ENCODE assay signal across 17 mouse cellular contexts in genomic region chr4:126303877-126304276, GRCm38 (mm10). TPM values are rescaled to one million over a fixed set of nuclear protein-coding genes. Genes with fewer than 3 reads are reported as not detected.
A peak's percentile ranks its signal among the peaks of the same experiment; 100 is the strongest.
DNase-seq lines count a peak whose midpoint lies in the region; TF ChIP-seq lines count a peak whose summit lies in the region.
"Had no signal": no experiment of that assay in that cellular context is flagged by ENCODE, and none has a peak within 500 bp of the region (broad histone marks: within the 10 kb centered on the region; RNA-seq: fewer than 3 reads in every experiment).

No protein-coding gene starts in this region.

- peak; percentile 67 for TF ChIP-seq CTCF in layer of hippocampus, adult 2 months (conservative IDR thresholded peaks at IDR 0.05)

- no peak overlapping the region for H3K27ac ChIP-seq in layer of hippocampus, adult 2 months
- H3K27ac ChIP-seq: forebrain, embryonic 12.5 days; hindbrain, embryonic 12.5 days; limb, embryonic 12.5 days had no signal

- no peak overlapping the region for H3K4me3 ChIP-seq in layer of hippocampus, adult 2 months
- H3K4me3 ChIP-seq: forebrain, embryonic 12.5 days; hindbrain, embryonic 12.5 days; limb, embryonic 12.5 days had no signal

- peak; percentile 11 for DNase-seq in cerebellum, adult 11-12 months
- no peak for DNase-seq in cerebellum, adult 11 months
- DNase-seq in layer of hippocampus, adult 2 months (ENCODE audit: low spot score in 2 of 2), result no peak
- DNase-seq in layer of hippocampus, adult 11-12 months (ENCODE audit: low spot score), result no peak
- peak; percentile 33 for DNase-seq in A20 (ENCODE audit: low read depth, low spot score)
- peak; percentile 61 for DNase-seq in induced T-regulatory cell, adult 2 months (ENCODE audit: low read depth)
- DNase-seq in spleen, adult 18-20 months, result no peak
- DNase-seq in spleen, postnatal 10 days (ENCODE audit: low spot score in 2 of 2), result no peak
- DNase-seq: cerebellum, adult 18-20 months; heart, adult 11 months; kidney, adult 18-20 months; thymus, postnatal 25 days had no signal

RNA-seq across cellular contexts. Expression of gene Col8a2, which starts 17.3 kb away (rescaled TPM):
- 1 to 10 TPM; 1.2 to 1.5 TPM for total RNA-seq in layer of hippocampus, adult 2 months (2021)
- total RNA-seq: common myeloid progenitor, adult 5-6 weeks; neutrophil, adult 5-6 weeks had no signal

RNA-seq across cellular contexts. Expression of gene Adprhl2, which starts 17.6 kb away (rescaled TPM):
- total RNA-seq in layer of hippocampus, adult 2 months (2021), result 10 to 100 TPM; 32.2 to 33.0 TPM

RNA-seq across cellular contexts. Expression of gene Tekt2, which starts 21.6 kb away (rescaled TPM):
- total RNA-seq in layer of hippocampus, adult 2 months (2021), result 1 to 10 TPM; 1.3 to 1.6 TPM
- total RNA-seq: common myeloid progenitor, adult 5-6 weeks; neutrophil, adult 5-6 weeks had no signal

RNA-seq across cellular contexts. Expression of gene Trappc3, which starts 41.8 kb away (rescaled TPM):
- 10 to 100 TPM; 85.4 to 90.5 TPM for total RNA-seq in layer of hippocampus, adult 2 months (2021)

RNA-seq across cellular contexts. Expression of gene Map7d1, which starts 47.7 kb away (rescaled TPM):
- 100 to 1,000 TPM; 246 to 249 TPM for total RNA-seq in layer of hippocampus, adult 2 months (2021)

Comparison
In these comparisons a context has a peak if more than half of its experiments do, and no peak if none do; other contexts are left out.
1. DNase-seq: peak in cerebellum, adult 11-12 months (single experiment), A20 (single experiment) and induced T-regulatory cell, adult 2 months (single experiment); none in cerebellum, adult 11 months (single experiment), layer of hippocampus, adult 2 months (0 of 2), layer of hippocampus, adult 11-12 months (single experiment), spleen, adult 18-20 months (0 of 2) and spleen, postnatal 10 days (0 of 2).